Mouse (Mus musculus): Measurements from ENCODE around the gene B4galnt1.
"Not testable (repeated sequence)": the region's sequence is repeated elsewhere in the genome, so short reads cannot be mapped to it uniquely, and the experiment has no call there.

Gene B4galnt1

GRCm38 (mm10) chr10:127188079-127188453 is 23.0 kb downstream of the B4galnt1 start:
- no peak for DNase-seq (ENCODE audit: low read depth in 2 of 2, low spot score in 2 of 2)

GRCm38 (mm10) chr10:127188465-127189115 is 23.6 kb downstream of the B4galnt1 start:
- DNase-seq (ENCODE audit: low read depth in 2 of 2, low spot score in 2 of 2), result no peak

- DNase-seq (ENCODE audit: low read depth in 2 of 2, low spot score in 2 of 2), result no peak
Measured at GRCm38 (mm10) chr10:127189116-127189650, 24.2 kb downstream of the B4galnt1 start.

GRCm38 (mm10) chr10:127189651-127190381 is 24.8 kb downstream of the B4galnt1 start, which contains the start of gene Arhgef25:
Gene Arhgef25 (minus strand): TSS chr10:127190083.
- no peak for DNase-seq (ENCODE audit: low read depth in 2 of 2, low spot score in 2 of 2)

GRCm38 (mm10) chr10:127190398-127191190 is 25.6 kb downstream of the B4galnt1 start:
- no peak for DNase-seq (ENCODE audit: low read depth in 2 of 2, low spot score in 2 of 2)

- DNase-seq (ENCODE audit: low read depth in 2 of 2, low spot score in 2 of 2), result no peak
Measured at GRCm38 (mm10) chr10:127191191-127192056, 26.4 kb downstream of the B4galnt1 start.

- DNase-seq (ENCODE audit: low read depth in 2 of 2, low spot score in 2 of 2), result not testable (repeated sequence)
Measured at GRCm38 (mm10) chr10:127192057-127192328, 27.0 kb downstream of the B4galnt1 start.

GRCm38 (mm10) chr10:127193011-127193410 is 28.0 kb downstream of the B4galnt1 start:
- DNase-seq (ENCODE audit: low read depth in 2 of 2, low spot score in 2 of 2), result no peak

GRCm38 (mm10) chr10:127194428-127195327 is 29.7 kb downstream of the B4galnt1 start:
- DNase-seq (ENCODE audit: low read depth in 2 of 2, low spot score in 2 of 2), result peak in 1 of 2 experiments; percentile 24

- no peak for DNase-seq (ENCODE audit: low read depth in 2 of 2, low spot score in 2 of 2)
Measured at GRCm38 (mm10) chr10:127195328-127196129, 30.5 kb downstream of the B4galnt1 start, which contains the start of gene Dtx3. Gene Dtx3 (minus strand): TSS chr10:127195728.

GRCm38 (mm10) chr10:127196392-127196791 is 31.4 kb downstream of the B4galnt1 start:
- DNase-seq (ENCODE audit: low read depth in 2 of 2, low spot score in 2 of 2), result no peak

- DNase-seq (ENCODE audit: low read depth in 2 of 2, low spot score in 2 of 2), result no peak
Measured at GRCm38 (mm10) chr10:127197104-127197503, 32.1 kb downstream of the B4galnt1 start.

GRCm38 (mm10) chr10:127197505-127198110 is 32.6 kb downstream of the B4galnt1 start:
- no peak for DNase-seq (ENCODE audit: low read depth in 2 of 2, low spot score in 2 of 2)

- DNase-seq (ENCODE audit: low read depth in 2 of 2, low spot score in 2 of 2), result no peak
Measured at GRCm38 (mm10) chr10:127198492-127198891, 33.5 kb downstream of the B4galnt1 start.

GRCm38 (mm10) chr10:127199068-127199467 is 34.0 kb downstream of the B4galnt1 start:
- no peak for DNase-seq (ENCODE audit: low read depth in 2 of 2, low spot score in 2 of 2)

GRCm38 (mm10) chr10:127199474-127199873 is 34.4 kb downstream of the B4galnt1 start:
- DNase-seq (ENCODE audit: low read depth in 2 of 2, low spot score in 2 of 2), result no peak

- no peak for DNase-seq (ENCODE audit: low read depth in 2 of 2, low spot score in 2 of 2)
Measured at GRCm38 (mm10) chr10:127200279-127200678, 35.3 kb downstream of the B4galnt1 start.

- DNase-seq (ENCODE audit: low read depth in 2 of 2, low spot score in 2 of 2), result no peak
Measured at GRCm38 (mm10) chr10:127203106-127203505, 38.1 kb downstream of the B4galnt1 start.

Data from CD8-positive naive resting alpha-beta T cell, adult 2 months (primary cell).